Mouse (Mus musculus) right cerebral cortex, postnatal 14 days (tissue): ENCODE measurements at regions not wholly inside any gene's neighbourhood (a gene's known extent, or its start where the extent isn't known, plus 50 kb on each side); places are given as distances from the start of the nearest gene placed in this dataset.

ENCODE experiments used
- DNase-seq: peaks from one replicate; pipeline ENCODE4 v3.0.0; 2022

GRCm38 (mm10) chr12:54312522-54313210 is 109.0 kb upstream of the Egln3 start:
- DNase-seq = no peak

GRCm38 (mm10) chr12:54311896-54312521 is 108.3 kb upstream of the Egln3 start:
- DNase-seq = no peak

- DNase-seq = no peak
Observed at GRCm38 (mm10) chr12:54309874-54310273, 106.2 kb upstream of the Egln3 start.

GRCm38 (mm10) chr12:54309219-54309618 is 105.6 kb upstream of the Egln3 start:
- no peak for DNase-seq

GRCm38 (mm10) chr12:54305135-54305630 is 101.5 kb upstream of the Egln3 start:
- DNase-seq = no peak

- no peak for DNase-seq
Observed at GRCm38 (mm10) chr12:54303746-54304145, 100.1 kb upstream of the Egln3 start.

GRCm38 (mm10) chr12:54299506-54299905 is 95.8 kb upstream of the Egln3 start:
- DNase-seq = no peak

- DNase-seq = no peak
Observed at GRCm38 (mm10) chr12:54293248-54293647, 89.6 kb upstream of the Egln3 start.

GRCm38 (mm10) chr12:54290311-54290710 is 86.7 kb upstream of the Egln3 start:
- DNase-seq = no peak

- DNase-seq = no peak
Observed at GRCm38 (mm10) chr12:54288747-54289146, 85.1 kb upstream of the Egln3 start.

- no peak for DNase-seq
Observed at GRCm38 (mm10) chr12:54288041-54288502, 84.4 kb upstream of the Egln3 start.

GRCm38 (mm10) chr12:54286911-54287819 is 83.5 kb upstream of the Egln3 start:
- DNase-seq = no peak

GRCm38 (mm10) chr12:54283646-54284045 is 80.0 kb upstream of the Egln3 start:
- no peak for DNase-seq

- DNase-seq = no peak
Observed at GRCm38 (mm10) chr12:54283011-54283410, 79.4 kb upstream of the Egln3 start.

- DNase-seq = no peak
Observed at GRCm38 (mm10) chr12:54282281-54282921, 78.7 kb upstream of the Egln3 start.

- DNase-seq = no peak
Observed at GRCm38 (mm10) chr12:54280457-54280856, 76.8 kb upstream of the Egln3 start.

GRCm38 (mm10) chr12:54280001-54280400 is 76.3 kb upstream of the Egln3 start:
- no peak for DNase-seq

- DNase-seq = no peak
Observed at GRCm38 (mm10) chr12:54276978-54277537, 73.4 kb upstream of the Egln3 start.

- DNase-seq = no peak
Observed at GRCm38 (mm10) chr12:54273506-54273905, 69.8 kb upstream of the Egln3 start.

GRCm38 (mm10) chr12:54272696-54273095 is 69.0 kb upstream of the Egln3 start:
- no peak for DNase-seq

- no peak for DNase-seq
Observed at GRCm38 (mm10) chr12:54272226-54272625, 68.6 kb upstream of the Egln3 start.

GRCm38 (mm10) chr12:54265852-54266251 is 62.2 kb upstream of the Egln3 start:
- DNase-seq = no peak
